Mouse (Mus musculus) midbrain, embryonic 11.5 days (tissue): Measurements from ENCODE around the gene Plekhs1. TPM values are rescaled to one million over a fixed set of nuclear protein-coding genes. Genes with fewer than 3 reads are reported as not detected.

Source experiments
- ATAC-seq: fragments of 200-750 bp; cut with Nextera tagmentation; 2 replicates; pipeline ENCODE4 v1.8.0; 2017; ENCODE audit warnings: moderate TSS enrichment, moderate library complexity; ENCODE audit not compliant: low FRiP score
- DNase-seq: peaks from one replicate; pipeline ENCODE4 v3.0.0; 2015; ENCODE audit warnings: low spot score; ENCODE audit errors: missing footprints
- H3K27ac ChIP-seq: fragments of 300-500 bp; sonication (generic); 2 replicates; pipeline ENCODE4 v1.5.1; 2014; ENCODE audit warnings: low read depth, low read length
- H3K27me3 ChIP-seq: fragments of 300-500 bp; sonication (generic); 2 replicates; pipeline ENCODE4 v1.6.1; 2014; ENCODE audit warnings: mild to moderate bottlenecking, low read length, moderate library complexity, mixed read lengths; ENCODE audit not compliant: control insufficient read depth, insufficient read depth
- H3K36me3 ChIP-seq: fragments of 300-500 bp; sonication (generic); 2 replicates; pipeline ENCODE4 v1.6.1; 2014; ENCODE audit warnings: mild to moderate bottlenecking, low read length, moderate library complexity, mixed read lengths; ENCODE audit not compliant: control insufficient read depth, insufficient read depth
- H3K4me1 ChIP-seq: fragments of 300-500 bp; sonication (generic); 2 replicates; pipeline ENCODE4 v1.6.1; 2014; ENCODE audit warnings: low read length; ENCODE audit not compliant: control insufficient read depth, insufficient read depth
- H3K4me2 ChIP-seq: fragments of 300-500 bp; sonication (generic); 2 replicates; pipeline ENCODE4 v1.6.1; 2014; ENCODE audit warnings: mild to moderate bottlenecking, moderate library complexity
- H3K4me3 ChIP-seq: fragments of 300-500 bp; sonication (generic); 2 replicates; pipeline ENCODE4 v1.5.1; 2014; ENCODE audit warnings: low read depth, low read length
- H3K9ac ChIP-seq: fragments of 300-500 bp; sonication (generic); 2 replicates; pipeline ENCODE4 v1.6.1; 2014; ENCODE audit warnings: low read length
- H3K9me3 ChIP-seq: fragments of 300-500 bp; sonication (generic); 2 replicates; pipeline ENCODE4 v1.6.1; 2016; ENCODE audit warnings: low read length; ENCODE audit not compliant: control insufficient read depth
- WGBS: fragments of 180-500 bp; shearing (Covaris S2); extraction: QIAGEN DNeasy Blood & Tissue Kit; methylation state at CpG from one replicate; pipeline ENCODE4 v1.1.7; 2014; 5-methylcytosine and 5-hydroxymethylcytosine counted together
- polyA plus RNA-seq: library from polyadenylated mRNA; unstranded; fragments of >200 nt; fragmentation: Nextera tagmentation; extraction: Ambion mirVana; gene quantifications from 2 replicates; pipeline ENCODE4 v1.2.1, GENCODE M21; 2014

The Plekhs1 gene
- polyA plus RNA-seq, 1 experiment from 2014 or later = 0.10 TPM

DNA sequence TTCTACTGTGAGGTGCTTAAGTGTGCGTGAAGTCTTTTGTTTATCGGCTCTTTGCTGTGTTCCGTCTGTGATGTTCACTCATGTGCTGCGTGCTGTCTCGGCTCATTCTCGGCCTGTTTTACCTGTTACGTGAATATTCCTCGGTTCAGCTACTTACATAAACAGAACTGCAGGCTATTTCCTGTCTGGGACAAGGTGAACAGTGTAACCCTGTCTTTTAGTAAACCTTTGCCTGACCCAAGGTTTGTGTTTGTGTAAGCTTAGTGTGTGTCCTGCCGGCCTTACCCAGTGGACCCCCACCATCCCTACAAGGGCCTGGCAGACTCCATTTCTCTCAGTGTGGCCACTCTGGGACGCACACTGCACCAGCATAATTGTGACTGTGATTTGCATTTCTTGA, 28.7 kb upstream of the Plekhs1 start:
- Histone ChIP-seq H3K9me3 (no peaks in the 10 kb centered on the region), H3K4me2 (no peak overlapping the region), H3K9ac (no peak overlapping the region), H3K36me3 (no peaks in the 10 kb centered on the region), H3K4me1 (no peaks in the 10 kb centered on the region), H3K4me3 (no peak overlapping the region), H3K27me3 (no peaks in the 10 kb centered on the region), H3K27ac (no peak overlapping the region)
- peak; percentile 60 for DNase-seq
- ATAC-seq = no peak
- WGBS = 75% methylated on average over 10 of the region's 10 CpGs

DNA sequence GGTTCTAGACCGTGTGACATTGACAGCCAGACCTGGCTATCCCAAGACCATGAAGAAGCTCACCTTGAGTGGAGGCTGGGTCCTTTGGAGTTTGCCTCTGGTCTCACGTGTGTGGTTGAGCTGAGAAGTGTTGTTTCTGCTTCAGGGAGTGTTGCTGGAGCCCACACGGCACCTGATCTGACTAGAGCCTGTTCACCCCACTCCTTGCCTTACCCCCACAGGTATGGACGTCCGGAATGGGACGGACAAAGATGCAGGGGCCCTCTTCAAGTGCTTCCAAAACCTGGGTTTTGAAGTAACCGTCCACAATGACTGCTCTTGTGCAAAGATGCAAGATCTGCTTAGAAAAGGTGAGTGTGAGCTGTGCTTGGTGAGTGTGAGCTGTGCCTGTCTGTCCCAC, 27.9 kb upstream of the Plekhs1 start:
- Histone ChIP-seq H3K9ac (no peak overlapping the region), H3K4me3 (no peak overlapping the region), H3K27ac (no peak overlapping the region), H3K9me3 (no peaks in the 10 kb centered on the region), H3K36me3 (no peaks in the 10 kb centered on the region), H3K27me3 (no peaks in the 10 kb centered on the region), H3K4me2 (no peak overlapping the region), H3K4me1 (no peaks in the 10 kb centered on the region)
- WGBS = 90% methylated on average over 7 of the region's 7 CpGs
- ATAC-seq (no peak), DNase-seq (peak; percentile 51)

DNA sequence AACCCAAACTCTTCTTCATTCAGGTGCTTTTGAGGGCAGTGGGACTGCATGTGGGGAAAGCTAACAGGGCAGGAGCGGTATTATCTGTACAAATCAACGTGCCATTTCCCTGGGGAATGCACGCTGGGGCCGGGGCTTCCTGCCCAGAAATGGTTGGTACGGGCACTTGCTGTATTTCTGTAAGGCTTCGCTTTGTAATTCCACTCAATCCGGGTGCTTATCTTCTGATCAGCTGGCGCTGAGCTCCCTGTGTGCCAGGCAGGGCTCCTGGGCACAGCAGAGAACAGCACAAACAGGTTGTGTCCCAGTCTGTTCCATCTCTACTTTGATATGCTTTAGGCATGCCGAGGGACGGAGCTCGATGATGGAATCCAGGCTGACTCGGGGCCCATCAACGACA, 25.1 kb upstream of the Plekhs1 start:
- H3K9me3 ChIP-seq = no peaks in the 10 kb centered on the region
- no peak for ATAC-seq
- no peaks in the 10 kb centered on the region for H3K27me3 ChIP-seq
- no peak overlapping the region for H3K4me2 ChIP-seq
- DNase-seq = no peak
- no peaks in the 10 kb centered on the region for H3K36me3 ChIP-seq
- no peak overlapping the region for H3K27ac ChIP-seq
- no peak overlapping the region for H3K9ac ChIP-seq
- WGBS = 87% methylated on average over 13 of the region's 13 CpGs
- H3K4me1 ChIP-seq = no peaks in the 10 kb centered on the region
- no peak overlapping the region for H3K4me3 ChIP-seq

DNA sequence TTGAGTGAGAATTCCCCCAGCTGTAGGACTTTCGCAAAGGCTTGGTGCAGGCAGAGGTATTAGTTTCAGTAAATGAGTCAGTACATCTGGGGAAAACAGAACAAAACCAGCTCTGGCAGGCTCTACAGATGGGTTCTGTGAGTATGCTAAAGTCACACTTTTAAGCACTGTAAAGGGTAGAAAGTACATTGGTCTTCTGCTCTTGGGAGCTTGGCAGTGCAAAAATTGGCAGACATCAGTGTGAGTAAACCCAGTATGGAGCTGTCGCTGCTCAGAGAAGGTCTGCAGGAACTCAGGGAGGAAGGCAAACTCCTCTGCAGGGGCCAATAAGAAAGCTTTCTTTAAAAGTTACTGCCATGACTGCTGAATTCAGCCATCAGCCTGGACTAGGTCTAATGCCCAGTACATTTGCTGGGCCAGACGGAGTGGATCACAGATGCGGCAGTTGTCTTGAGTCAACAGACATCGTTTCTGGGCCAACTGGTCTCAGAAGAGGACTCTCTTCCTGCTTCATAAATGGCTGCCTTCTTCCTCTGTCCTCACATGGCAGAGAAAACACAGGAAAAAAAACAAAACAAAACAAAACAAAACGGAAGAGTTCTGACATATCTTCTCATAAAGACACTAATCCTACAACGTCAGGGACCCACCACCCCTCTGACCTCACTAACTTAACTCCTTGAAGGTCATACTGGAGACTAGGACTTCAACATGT, 22.9 kb upstream of the Plekhs1 start:
- no peaks in the 10 kb centered on the region for H3K9me3 ChIP-seq
- no peaks in the 10 kb centered on the region for H3K36me3 ChIP-seq
- peak; percentile 62 for DNase-seq
- H3K27me3 ChIP-seq = no peaks in the 10 kb centered on the region
- no peak overlapping the region for H3K9ac ChIP-seq
- no peak for ATAC-seq
- no peak overlapping the region for H3K4me3 ChIP-seq
- H3K4me2 ChIP-seq = no peak overlapping the region
- no peak overlapping the region for H3K27ac ChIP-seq
- 84% methylated on average over 7 of the region's 7 CpGs for WGBS
- no peaks in the 10 kb centered on the region for H3K4me1 ChIP-seq

DNA sequence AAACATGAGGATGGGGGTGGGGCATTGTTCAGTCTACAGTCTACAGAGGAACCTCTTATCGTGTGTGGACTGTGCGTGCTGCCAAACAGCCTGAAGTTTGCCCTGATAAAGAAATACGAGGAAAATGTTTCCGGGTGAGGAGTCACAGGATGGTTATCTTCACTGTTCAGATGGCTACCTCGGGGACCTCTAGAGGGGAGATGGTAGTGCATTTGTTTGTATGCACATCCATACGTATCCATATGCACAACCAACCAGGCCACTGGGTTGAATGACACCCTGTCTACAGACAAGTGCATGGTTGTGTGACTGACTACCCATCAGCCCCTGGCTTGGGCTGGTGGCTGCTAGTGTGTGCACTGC, 22.4 kb upstream of the Plekhs1 start:
- H3K4me1 ChIP-seq = no peaks in the 10 kb centered on the region
- no peak overlapping the region for H3K9ac ChIP-seq
- H3K9me3 ChIP-seq = no peaks in the 10 kb centered on the region
- H3K4me3 ChIP-seq = no peak overlapping the region
- H3K36me3 ChIP-seq = no peaks in the 10 kb centered on the region
- DNase-seq (peak; percentile 73), ATAC-seq (no peak)
- WGBS = 90% methylated on average over 6 of the region's 6 CpGs
- no peak overlapping the region for H3K27ac ChIP-seq
- no peaks in the 10 kb centered on the region for H3K27me3 ChIP-seq
- no peak overlapping the region for H3K4me2 ChIP-seq

DNA sequence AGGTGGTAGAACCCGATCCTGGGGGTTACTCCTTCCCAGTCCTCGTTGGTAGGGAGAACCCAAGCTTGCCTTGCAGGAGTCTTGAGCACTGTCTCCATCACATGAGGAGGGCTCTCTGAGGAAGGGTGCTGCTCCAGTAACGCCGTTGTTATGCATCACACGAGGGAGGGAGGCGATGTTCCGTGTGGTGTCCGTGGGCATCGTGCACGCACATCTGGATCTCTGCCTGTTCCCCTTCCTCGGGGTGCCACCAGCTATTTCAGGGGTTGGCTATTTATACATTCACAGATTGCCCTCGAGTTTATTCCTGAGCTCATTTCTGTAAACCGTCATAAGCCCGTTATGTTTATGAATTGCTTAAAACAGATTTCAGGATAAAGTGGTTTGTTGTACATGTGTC, 18.0 kb upstream of the Plekhs1 start:
- H3K4me2 ChIP-seq = no peak overlapping the region
- no peaks in the 10 kb centered on the region for H3K36me3 ChIP-seq
- ATAC-seq (no peak), DNase-seq (no peak)
- 91% methylated on average over 14 of the region's 14 CpGs for WGBS
- no peak overlapping the region for H3K4me3 ChIP-seq
- H3K27ac ChIP-seq = no peak overlapping the region
- H3K9me3 ChIP-seq = no peaks in the 10 kb centered on the region
- no peaks in the 10 kb centered on the region for H3K27me3 ChIP-seq
- no peak overlapping the region for H3K9ac ChIP-seq
- H3K4me1 ChIP-seq = no peaks in the 10 kb centered on the region

DNA sequence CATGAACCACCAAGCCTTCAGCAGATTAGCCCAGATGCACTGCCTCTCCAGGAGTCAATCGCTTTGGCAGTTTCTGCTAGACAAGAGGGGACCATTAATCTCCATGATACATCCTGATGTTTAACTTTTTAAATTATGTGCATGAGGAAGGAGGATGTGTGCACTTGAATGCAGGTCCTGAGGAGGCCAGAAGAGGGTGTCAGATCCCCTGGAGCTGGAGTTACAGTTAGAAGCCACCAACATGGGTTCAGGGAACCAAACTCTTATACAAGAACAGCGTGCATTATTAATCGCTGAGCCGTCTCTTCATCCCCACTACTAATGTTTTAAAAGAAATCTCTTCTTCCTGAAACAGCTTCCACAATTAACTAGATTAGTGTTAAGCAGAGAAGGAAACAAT, 12.7 kb upstream of the Plekhs1 start:
- Histone ChIP-seq H3K4me1 (no peaks in the 10 kb centered on the region), H3K27ac (no peak overlapping the region), H3K36me3 (no peaks in the 10 kb centered on the region), H3K4me3 (no peak overlapping the region), H3K9me3 (no peaks in the 10 kb centered on the region), H3K9ac (no peak overlapping the region), H3K27me3 (no peaks in the 10 kb centered on the region), H3K4me2 (no peak overlapping the region)
- DNase-seq = no peak
- 95% methylated on average over 4 of the region's 4 CpGs for WGBS
- ATAC-seq = no peak

DNA sequence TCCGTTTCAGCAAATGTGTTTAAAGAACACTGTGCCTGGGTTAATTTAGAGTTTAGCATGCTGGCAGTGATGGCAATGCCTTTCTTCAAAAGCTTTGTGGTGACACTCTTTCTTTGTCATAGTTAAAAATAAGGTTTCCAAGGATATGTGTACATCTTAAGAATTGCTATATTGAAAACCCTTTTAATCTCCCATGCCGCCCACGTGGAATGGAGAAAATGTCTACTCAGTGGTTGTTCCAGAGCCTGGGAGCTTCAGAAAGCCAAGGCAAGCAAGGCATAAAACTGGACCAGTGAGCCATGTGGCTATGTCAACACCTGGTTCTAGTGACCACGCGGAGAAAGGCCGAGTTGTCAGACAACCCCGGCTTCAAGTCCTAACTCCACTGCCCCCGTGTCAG, 11.9 kb upstream of the Plekhs1 start:
- H3K4me2 ChIP-seq = no peak overlapping the region
- H3K4me3 ChIP-seq = no peak overlapping the region
- 91% methylated on average over 8 of the region's 8 CpGs for WGBS
- no peak overlapping the region for H3K27ac ChIP-seq
- ATAC-seq (no peak), DNase-seq (no peak)
- H3K36me3 ChIP-seq = no peaks in the 10 kb centered on the region
- no peaks in the 10 kb centered on the region for H3K27me3 ChIP-seq
- H3K9ac ChIP-seq = no peak overlapping the region
- no peaks in the 10 kb centered on the region for H3K9me3 ChIP-seq
- H3K4me1 ChIP-seq = no peaks in the 10 kb centered on the region

DNA sequence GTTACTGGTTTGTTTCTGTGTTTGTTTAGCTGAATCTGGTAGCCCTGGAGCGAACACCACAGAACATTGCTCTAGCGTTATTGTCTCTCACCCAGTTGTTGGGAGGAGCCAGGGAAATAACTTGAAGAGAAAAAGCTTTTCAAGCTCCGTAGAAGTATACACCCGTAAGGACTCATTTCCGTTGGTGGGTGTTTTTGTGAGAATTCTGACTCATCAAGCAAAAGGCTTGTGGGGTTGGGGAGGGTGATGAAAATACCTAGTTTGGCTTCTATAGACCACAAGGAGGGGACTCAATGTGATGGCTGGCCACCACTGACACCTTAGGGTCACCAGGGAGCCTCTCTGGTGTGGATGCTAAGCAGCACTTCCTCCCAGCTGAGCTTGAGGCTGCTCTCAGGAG, 10.5 kb upstream of the Plekhs1 start:
- no peak overlapping the region for H3K9ac ChIP-seq
- DNase-seq = no peak
- H3K4me3 ChIP-seq = no peak overlapping the region
- no peaks in the 10 kb centered on the region for H3K9me3 ChIP-seq
- no peaks in the 10 kb centered on the region for H3K36me3 ChIP-seq
- no peak overlapping the region for H3K4me2 ChIP-seq
- H3K27me3 ChIP-seq = no peaks in the 10 kb centered on the region
- WGBS = 81% methylated on average over 5 of the region's 5 CpGs
- ATAC-seq = no peak
- H3K27ac ChIP-seq = no peak overlapping the region
- no peaks in the 10 kb centered on the region for H3K4me1 ChIP-seq
